In genomic region chr6:28339410-28339809, GRCm38 (mm10) we compare ENCODE assay signal across 15 mouse cellular contexts. TPM values are rescaled to one million over a fixed set of nuclear protein-coding genes. Genes with fewer than 3 reads are reported as not detected.
DNase-seq lines count a peak whose midpoint lies in the region; ATAC-seq and TF ChIP-seq lines count a peak whose summit lies in the region.
"Had no signal": no experiment of that assay in that cellular context is flagged by ENCODE, and none has a peak within 500 bp of the region (broad histone marks: within the 10 kb centered on the region; RNA-seq: fewer than 3 reads in every experiment).

No protein-coding gene starts in this region.

- ATAC-seq in intestine, postnatal 0 days = no peak
- ATAC-seq in intestine, embryonic 15.5 days = no peak
- no peak for ATAC-seq in stomach, postnatal 0 days (ENCODE audit: low FRiP score, low TSS enrichment)
- ATAC-seq: intestine, embryonic 16.5 days had no signal

- no peaks in the 10 kb centered on the region for H3K4me1 ChIP-seq in intestine, postnatal 0 days (replicated peaks; ENCODE audit: control insufficient read depth, insufficient read depth, low read length)
- H3K4me1 ChIP-seq in intestine, embryonic 15.5 days (replicated peaks) = no peaks in the 10 kb centered on the region
- no peaks in the 10 kb centered on the region for H3K4me1 ChIP-seq in stomach, postnatal 0 days (replicated peaks; ENCODE audit: control insufficient read depth, insufficient read depth)
- H3K4me1 ChIP-seq: liver, embryonic 15.5 days had no signal

- H3K4me2 ChIP-seq in intestine, postnatal 0 days (replicated peaks; ENCODE audit: low read depth) = no peak overlapping the region
- H3K4me2 ChIP-seq in intestine, embryonic 15.5 days (replicated peaks) = no peak overlapping the region
- no peak overlapping the region for H3K4me2 ChIP-seq in stomach, postnatal 0 days (replicated peaks; ENCODE audit: low read depth)
- H3K4me2 ChIP-seq: liver, embryonic 15.5 days had no signal

- DNase-seq in lung, postnatal 36 days = peak; percentile 17
- DNase-seq in lung, postnatal 14 days = no peak
- peak; percentile 21 for DNase-seq in adipocyte (ENCODE audit: low spot score)
- DNase-seq in stomach, postnatal 0 days (ENCODE audit: low spot score) = no peak
- DNase-seq in c-Kit-positive CD71-positive TER-119-positive erythroid progenitor cells, embryonic 14.5 days (ENCODE audit: low spot score) = no peak
- DNase-seq: cerebellum, adult 11-12 months; embryo, embryonic 11 days; spleen, adult 18-20 months; thymus, postnatal 4 days had no signal

- H3K4me3 ChIP-seq in intestine, postnatal 0 days (ENCODE audit: low read depth, low read length) = no peak overlapping the region
- H3K4me3 ChIP-seq in intestine, embryonic 15.5 days (replicated peaks) = no peak overlapping the region
- no peak overlapping the region for H3K4me3 ChIP-seq in stomach, postnatal 0 days (ENCODE audit: low read depth, low read length)
- H3K4me3 ChIP-seq: erythroblast, embryonic 14.5 days; liver, embryonic 15.5 days; megakaryocyte, embryonic 14.5 days had no signal

- H3K27ac ChIP-seq in intestine, postnatal 0 days (ENCODE audit: low read depth, low read length) = no peak overlapping the region
- H3K27ac ChIP-seq in intestine, embryonic 15.5 days = no peak overlapping the region
- H3K27ac ChIP-seq in stomach, postnatal 0 days (replicated peaks) = no peak overlapping the region
- H3K27ac ChIP-seq: liver, embryonic 15.5 days had no signal

- WGBS in intestine, postnatal 0 days = 87% methylated on average over 5 of the region's 5 CpGs
- WGBS in intestine, embryonic 15.5 days = 86% methylated on average over 5 of the region's 5 CpGs
- WGBS in stomach, postnatal 0 days = 86% methylated on average over 5 of the region's 5 CpGs

- TF ChIP-seq CTCF in intestine, postnatal 0 days (IDR thresholded peaks at IDR 0.05; ENCODE audit: low read depth) = peak; percentile 55
- peak; percentile 49 for TF ChIP-seq CTCF in stomach, postnatal 0 days (IDR thresholded peaks at IDR 0.05; ENCODE audit: low read depth)

- no peaks in the 10 kb centered on the region for H3K9me3 ChIP-seq in intestine, postnatal 0 days (ENCODE audit: control insufficient read depth)
- H3K9me3 ChIP-seq in intestine, embryonic 15.5 days = no peaks in the 10 kb centered on the region
- no peaks in the 10 kb centered on the region for H3K9me3 ChIP-seq in stomach, postnatal 0 days (ENCODE audit: control insufficient read depth, low read length)
- H3K9me3 ChIP-seq: liver, embryonic 15.5 days; megakaryocyte, embryonic 14.5 days had no signal

- H3K9ac ChIP-seq in intestine, postnatal 0 days (ENCODE audit: low read depth, low read length) = no peak overlapping the region
- no peak overlapping the region for H3K9ac ChIP-seq in intestine, embryonic 15.5 days
- H3K9ac ChIP-seq in stomach, postnatal 0 days (ENCODE audit: low read length) = no peak overlapping the region
- H3K9ac ChIP-seq: liver, embryonic 15.5 days had no signal

- TF ChIP-seq EP300 in stomach, postnatal 0 days (optimal IDR thresholded peaks at IDR 0.05) = no peak

- H3K36me3 ChIP-seq in intestine, postnatal 0 days (ENCODE audit: control insufficient read depth, insufficient read depth) = no peaks in the 10 kb centered on the region
- H3K36me3 ChIP-seq in intestine, embryonic 15.5 days = no peaks in the 10 kb centered on the region
- H3K36me3 ChIP-seq in stomach, postnatal 0 days (ENCODE audit: control insufficient read depth, insufficient read depth, low read length) = no peaks in the 10 kb centered on the region
- H3K36me3 ChIP-seq: liver, embryonic 15.5 days had no signal

- no peaks in the 10 kb centered on the region for H3K27me3 ChIP-seq in intestine, postnatal 0 days (replicated peaks; ENCODE audit: control insufficient read depth, insufficient read depth, low read length)
- no peaks in the 10 kb centered on the region for H3K27me3 ChIP-seq in intestine, embryonic 15.5 days (replicated peaks)
- no peaks in the 10 kb centered on the region for H3K27me3 ChIP-seq in stomach, postnatal 0 days (ENCODE audit: control insufficient read depth, insufficient read depth, low read length)
- H3K27me3 ChIP-seq: liver, embryonic 15.5 days; megakaryocyte, embryonic 14.5 days had no signal

RNA-seq across cellular contexts. Expression of gene Zfp800, which starts 58.4 kb away (rescaled TPM):
- polyA plus RNA-seq in intestine, postnatal 0 days (2015; fragmentation: Nextera tagmentation; extraction: Ambion mirVana) = 19.2 and 19.3 TPM in 2 replicates
- 25.9 and 28.2 TPM in 2 replicates for polyA plus RNA-seq in intestine, embryonic 15.5 days (2015; fragmentation: Nextera tagmentation; extraction: Ambion mirVana)
- 17.8 and 18.4 TPM in 2 replicates for polyA plus RNA-seq in stomach, postnatal 0 days (2015; fragmentation: Nextera tagmentation; extraction: Ambion mirVana)

Comparison
In these comparisons a context has a peak if more than half of its experiments do, and no peak if none do; other contexts are left out.
1. DNase-seq: peak in lung, postnatal 36 days (single experiment) and adipocyte (single experiment); none in lung, postnatal 14 days (single experiment), stomach, postnatal 0 days (single experiment) and c-Kit-positive CD71-positive TER-119-positive erythroid progenitor cells, embryonic 14.5 days (single experiment).